Mouse (Mus musculus) cerebellum, adult 2 months (tissue): ENCODE measurements around the gene Abi3. TPM values are rescaled to one million over a fixed set of nuclear protein-coding genes. Genes with fewer than 3 reads are reported as not detected.

Source experiments
- DNase-seq, 2 experiments: peaks; one replicate each; pipeline ENCODE4 v3.0.0; 2021
- H3K27ac ChIP-seq: fragments of 200-500 bp; 2 replicates; pipeline ENCODE4 v1.5.1; 2012; ENCODE audit warnings: low read length, control low read depth, inconsistent platforms; ENCODE audit not compliant: insufficient read depth
- H3K27me3 ChIP-seq: fragments of 200-500 bp; 2 replicates; pipeline ENCODE4 v1.6.1; 2012; ENCODE audit warnings: inconsistent platforms, mild to moderate bottlenecking, low read length, moderate library complexity; ENCODE audit not compliant: control insufficient read depth, insufficient read depth
- H3K4me1 ChIP-seq: fragments of 200-500 bp; 2 replicates; pipeline ENCODE4 v1.6.1; 2011; ENCODE audit warnings: low read length; ENCODE audit not compliant: control insufficient read depth, insufficient read depth
- H3K4me3 ChIP-seq: fragments of 200-500 bp; replicated peaks from 2 replicates; pipeline ENCODE3; 2011; ENCODE audit warnings: mild to moderate bottlenecking, low read depth, low read length, control low read depth; ENCODE audit not compliant: insufficient read depth
- CTCF ChIP-seq: fragments of 200-500 bp; IDR thresholded peaks from 2 replicates; pipeline ENCODE4 v1.5.1; 2011; ENCODE audit warnings: low read depth, mild to moderate bottlenecking, control low read depth, low read length, moderate library complexity, borderline replicate concordance; ENCODE audit not compliant: insufficient read depth
- POLR2A ChIP-seq: fragments of 200-500 bp; IDR thresholded peaks from 2 replicates; pipeline ENCODE4 v1.6.1; 2011; ENCODE audit warnings: low read length, control low read depth, borderline replicate concordance; ENCODE audit not compliant: insufficient read depth
- WGBS: fragments of 180-500 bp; shearing (Covaris S2); methylation state at CpG from one replicate; pipeline ENCODE4 v1.1.7; 2018; 5-methylcytosine and 5-hydroxymethylcytosine counted together
- polyA plus RNA-seq: library from polyadenylated mRNA; depleted of rRNA; stranded (reverse); fragments of >200 nt; gene quantifications from 2 replicates; pipeline ENCODE4 v1.2.3, GENCODE M21; 2012

Gene Abi3
- polyA plus RNA-seq, 1 experiment: 3.2 TPM

DNA sequence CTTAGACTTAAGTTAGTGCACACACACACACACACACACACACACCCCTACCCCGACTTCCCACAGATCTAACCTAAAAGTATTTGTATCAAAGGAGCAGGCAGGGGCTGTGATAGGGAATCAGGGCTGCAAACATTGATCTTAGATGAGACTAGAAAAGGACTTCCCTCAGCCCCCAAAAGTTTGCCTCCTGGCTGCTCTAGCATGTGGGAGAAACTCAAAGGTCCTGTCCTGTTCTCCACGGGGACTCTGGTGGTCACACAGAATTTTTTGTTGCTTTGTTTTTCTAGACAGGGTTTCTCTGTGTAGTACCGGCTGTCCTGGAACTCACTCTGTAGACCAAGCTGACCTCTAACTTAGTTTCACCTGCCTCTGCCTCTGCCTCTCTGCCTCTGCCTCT, 16.7 kb downstream of the Abi3 start:
- Histone ChIP-seq H3K4me1 (no peaks in the 10 kb centered on the region; the same call in 1 of the 2 replicates), H3K4me3 (peak overlapping the region; percentile 84), H3K27me3 (no peaks in the 10 kb centered on the region), H3K27ac (no peak overlapping the region)
- no peak for DNase-seq
- TF ChIP-seq CTCF (no peak), POLR2A (no peak)
- 41% methylated on average over 3 of the region's 3 CpGs for WGBS

DNA sequence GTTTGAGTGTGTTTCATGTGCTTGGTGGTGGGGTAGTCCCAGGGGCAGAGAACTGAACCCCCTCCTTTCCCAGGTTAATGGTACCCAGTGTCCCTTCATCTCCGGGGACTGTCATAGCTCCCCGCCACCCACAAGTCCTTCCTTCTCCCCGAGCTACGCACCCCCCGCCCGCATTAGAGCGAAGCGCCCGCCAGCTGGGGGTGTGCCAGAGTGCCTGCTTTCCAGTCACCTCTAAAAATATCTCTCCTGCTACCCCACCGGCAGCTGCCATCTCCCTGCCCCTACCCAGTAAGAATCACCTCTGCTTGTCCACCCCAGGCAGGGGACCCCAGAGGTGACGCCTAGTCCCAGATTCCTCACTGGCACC, 17.4 kb downstream of the Abi3 start:
- Histone ChIP-seq H3K27me3 (no peaks in the 10 kb centered on the region), H3K27ac (peak overlapping the region; percentile 83), H3K4me1 (no peaks in the 10 kb centered on the region; the same call in 1 of the 2 replicates), H3K4me3 (peak overlapping the region; percentile 84)
- WGBS: under 1% methylated on average over 11 of the region's 11 CpGs
- DNase-seq: peak; percentile 81 to 84
- TF ChIP-seq POLR2A: no peak
- TF ChIP-seq CTCF: no peak

DNA sequence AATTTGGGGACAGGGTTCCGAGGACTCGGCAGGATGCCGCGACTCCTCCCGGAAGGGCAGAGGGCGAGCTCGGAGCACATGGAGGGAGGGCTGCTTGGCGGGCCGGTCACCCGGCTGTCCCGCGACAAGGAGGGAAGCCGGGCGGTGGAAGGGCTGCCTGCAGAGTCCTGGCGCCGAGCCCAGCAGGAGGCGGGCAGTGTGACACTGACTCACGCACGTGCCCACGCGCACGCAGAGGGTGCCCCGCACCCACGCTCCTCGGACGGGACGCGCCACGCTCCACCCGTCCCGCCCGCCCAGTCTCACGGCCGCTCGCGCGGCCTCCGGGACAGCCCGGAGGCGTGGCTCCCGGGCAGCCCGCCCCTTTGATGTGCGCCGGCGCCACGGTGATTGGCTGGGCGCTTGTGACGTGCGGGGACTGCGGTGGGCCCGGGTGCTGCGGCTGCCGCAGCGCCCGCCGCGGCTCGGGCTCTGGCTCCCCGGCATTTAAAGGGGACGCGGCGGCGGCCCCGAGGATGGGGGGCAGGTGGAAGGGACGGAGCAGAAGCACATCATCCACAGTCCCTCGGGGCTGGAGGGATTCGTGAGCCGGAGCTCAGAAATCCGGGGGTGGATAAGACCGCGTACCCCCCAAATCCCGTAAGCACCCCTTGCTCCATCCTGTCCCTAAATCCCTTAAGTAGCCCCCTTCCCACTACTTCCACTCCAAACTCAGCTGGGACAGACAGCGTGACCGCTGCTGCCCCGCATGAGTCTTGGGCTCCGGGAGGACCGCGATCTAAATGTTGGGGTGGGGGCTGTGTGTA, 18.0 kb downstream of the Abi3 start, which contains the start of gene Phospho1:
TSS of gene Phospho1 (plus strand) at position 429 of the 806 bp plus-strand sequence.
- Histone ChIP-seq H3K4me1 (no peaks in the 10 kb centered on the region; the same call in 1 of the 2 replicates), H3K4me3 (peak within 1 kb of the TSS; percentile 84), H3K27me3 (no peaks in the 10 kb centered on the region), H3K27ac (peak within 1 kb of the TSS; percentile 83)
- under 1% methylated on average over 66 of the region's 78 CpGs for WGBS
- peak; percentile 48 for TF ChIP-seq POLR2A
- no peak for TF ChIP-seq CTCF
- peak; percentile 95 for DNase-seq

DNA sequence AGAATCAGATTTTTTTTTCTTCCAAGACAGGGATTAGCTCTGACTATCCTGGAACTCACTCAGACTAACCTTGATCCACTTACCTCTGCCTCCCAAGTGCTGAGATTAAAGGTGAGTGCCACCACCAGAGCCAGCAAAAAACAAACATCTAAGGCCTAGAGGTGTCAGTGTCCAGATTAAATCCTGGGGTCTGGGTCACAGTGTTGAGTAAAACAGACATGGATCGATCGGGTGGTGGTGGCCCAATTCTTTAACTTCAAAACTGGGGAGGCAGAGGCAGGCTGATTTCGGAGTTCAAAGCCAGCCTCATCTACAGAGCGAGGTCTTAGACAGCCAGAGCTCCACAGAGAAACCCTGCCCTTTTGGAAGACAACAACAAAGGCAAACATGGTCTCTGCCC, 19.8 kb downstream of the Abi3 start:
- no peak overlapping the region for H3K27ac ChIP-seq
- no peak for DNase-seq
- WGBS: 95% methylated on average over 4 of the region's 4 CpGs

DNA sequence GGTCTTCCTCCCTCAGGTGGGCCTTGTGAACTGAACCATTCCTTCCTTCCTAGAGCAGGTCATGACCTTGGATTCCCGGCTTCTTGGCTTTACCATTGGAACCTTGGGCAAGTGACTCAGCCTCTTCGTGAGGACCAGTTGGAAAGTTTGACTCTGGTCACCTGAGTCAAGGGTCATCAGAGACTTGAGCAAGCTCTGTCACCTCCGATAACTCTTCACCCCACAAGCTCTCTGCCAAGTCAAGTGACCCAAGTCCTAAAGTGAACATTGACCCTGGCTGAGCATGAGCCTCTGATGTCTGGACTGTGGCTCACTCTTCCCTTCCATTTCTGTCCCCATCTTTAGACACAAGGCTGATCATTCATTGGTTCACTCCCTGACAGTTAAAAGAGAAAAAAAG, 20.8 kb downstream of the Abi3 start:
- TF ChIP-seq POLR2A (no peak), CTCF (no peak)
- Histone ChIP-seq H3K27ac (no peak overlapping the region), H3K4me3 (no peak overlapping the region), H3K4me1 (no peaks in the 10 kb centered on the region; the same call in 1 of the 2 replicates), H3K27me3 (no peaks in the 10 kb centered on the region)
- no peak for DNase-seq
- 84% methylated on average over 3 of the region's 3 CpGs for WGBS

More for the DNA sequence above, 19.8 kb downstream of the Abi3 start:
- no peaks in the 10 kb centered on the region for H3K27me3 ChIP-seq
- TF ChIP-seq CTCF (no peak), POLR2A (no peak)
- H3K4me1 ChIP-seq: no peaks in the 10 kb centered on the region; the same call in 1 of the 2 replicates
- H3K4me3 ChIP-seq: no peak overlapping the region

DNA sequence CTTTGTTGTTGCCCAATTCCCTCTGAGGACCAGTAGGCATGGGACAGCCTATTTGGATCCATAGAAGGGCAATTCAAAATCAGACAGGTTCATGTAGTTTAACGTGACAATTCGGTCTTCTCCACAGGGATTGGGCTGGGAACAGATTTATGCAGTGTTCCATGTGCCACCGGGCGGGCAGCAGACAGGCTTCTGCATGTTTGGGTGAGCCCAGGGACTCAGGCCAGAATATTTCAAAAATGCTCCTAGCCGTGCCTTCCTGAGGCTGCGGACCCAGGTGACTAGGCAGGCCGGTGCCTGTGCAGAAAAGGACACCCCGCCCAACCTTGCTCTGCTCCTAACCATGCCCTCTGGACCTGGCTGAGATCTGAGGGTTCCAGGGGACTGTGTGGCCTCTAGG, 23.1 kb downstream of the Abi3 start:
- no peak for TF ChIP-seq CTCF
- no peak for TF ChIP-seq POLR2A
- WGBS: 76% methylated on average over 8 of the region's 8 CpGs

DNA sequence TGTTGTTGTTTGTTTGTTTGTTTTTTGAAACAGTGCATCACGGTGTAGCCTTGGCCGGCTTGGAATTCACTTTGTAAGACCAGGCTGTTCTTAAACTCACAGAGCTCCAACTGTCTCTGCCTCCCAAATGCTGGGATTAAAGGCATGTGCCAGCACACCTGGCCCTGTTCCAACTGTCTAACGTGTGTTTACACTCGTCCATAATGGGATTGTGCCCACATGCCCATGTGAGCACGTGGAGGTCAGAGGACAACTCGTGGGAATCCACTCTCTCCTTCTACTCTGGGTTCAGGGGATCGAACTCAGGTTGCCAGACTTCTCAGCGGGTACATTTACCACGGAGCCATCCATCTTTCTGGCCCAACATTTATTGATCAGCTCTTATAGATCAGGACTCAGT, 26.9 kb downstream of the Abi3 start:
- 55% methylated on average over 9 of the region's 9 CpGs for WGBS
- Histone ChIP-seq H3K4me3 (no peak overlapping the region), H3K27ac (no peak overlapping the region), H3K4me1 (no peaks in the 10 kb centered on the region), H3K27me3 (no peaks in the 10 kb centered on the region)
- TF ChIP-seq CTCF (no peak), POLR2A (no peak)
- no peak for DNase-seq

More for the DNA sequence above, 23.1 kb downstream of the Abi3 start:
- no peak overlapping the region for H3K27ac ChIP-seq
- no peak for DNase-seq
- H3K4me1 ChIP-seq: no peaks in the 10 kb centered on the region
- H3K4me3 ChIP-seq: no peak overlapping the region
- no peaks in the 10 kb centered on the region for H3K27me3 ChIP-seq

DNA sequence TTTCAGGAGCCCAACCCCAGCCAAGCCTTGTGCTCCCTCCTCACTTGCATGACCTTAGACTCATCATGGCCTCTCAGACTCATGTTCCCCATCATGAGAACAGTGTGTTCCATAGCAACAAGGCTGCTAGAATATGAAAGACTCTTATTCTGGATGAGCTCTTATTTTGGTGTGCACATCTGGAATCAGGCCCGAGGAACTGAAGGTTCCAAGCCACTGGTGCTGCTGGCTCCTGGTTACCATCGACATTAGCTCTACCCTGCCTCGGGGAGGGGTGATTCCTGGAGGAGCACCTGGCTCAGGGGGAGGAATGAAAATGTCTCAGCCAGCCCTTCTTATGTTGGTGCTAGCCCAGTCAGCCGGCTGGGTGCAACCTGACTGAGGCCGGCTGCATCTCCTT, 27.4 kb downstream of the Abi3 start:
- H3K4me3 ChIP-seq: no peak overlapping the region
- no peak overlapping the region for H3K27ac ChIP-seq
- TF ChIP-seq POLR2A: no peak
- TF ChIP-seq CTCF: no peak
- no peaks in the 10 kb centered on the region for H3K4me1 ChIP-seq
- no peaks in the 10 kb centered on the region for H3K27me3 ChIP-seq
- 61% methylated on average over 5 of the region's 5 CpGs for WGBS
- DNase-seq: no peak
